In the genomic region with DNA sequence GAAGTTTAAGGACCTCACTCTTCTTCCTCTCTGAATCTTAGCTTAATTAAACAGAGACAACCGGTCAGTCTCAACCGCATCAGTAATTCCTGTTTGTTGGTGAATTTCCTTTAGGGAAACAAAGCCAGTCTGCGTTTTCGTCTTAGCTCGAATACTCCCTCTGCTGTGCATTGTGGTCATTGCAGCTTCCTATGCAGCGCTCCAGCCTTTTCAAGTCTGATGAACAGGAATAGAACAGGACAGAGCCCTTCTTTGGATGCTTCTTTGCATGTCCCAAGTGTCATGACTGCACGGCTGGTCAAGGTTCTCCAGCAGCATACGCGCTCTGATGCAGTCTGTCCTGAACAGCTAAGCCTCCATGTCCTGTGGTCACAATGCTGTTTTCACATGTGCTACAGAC, we compare ENCODE assay signal across 8 mouse cellular contexts. TPM values are rescaled to one million over a fixed set of nuclear protein-coding genes. Genes with fewer than 3 reads are reported as not detected.
DNase-seq lines count a peak whose midpoint lies in the region; ATAC-seq lines count a peak whose summit lies in the region.

No protein-coding gene starts in this region.

- peaks cover 9% of the 10 kb centered on the region; the same call in 1 of the 2 replicates for H3K4me1 ChIP-seq in midbrain, embryonic 14.5 days (ENCODE audit: control insufficient read depth, insufficient read depth, low read length)

- no peak for ATAC-seq in midbrain, embryonic 14.5 days (ENCODE audit: low FRiP score, low TSS enrichment)

- peaks cover 62% of the 10 kb centered on the region for H3K36me3 ChIP-seq in midbrain, embryonic 14.5 days (ENCODE audit: control insufficient read depth, insufficient read depth, low read length)

- H3K27ac ChIP-seq in midbrain, embryonic 14.5 days (replicated peaks; ENCODE audit: low read depth, low read length): 0 out of 2 replicates have a peak overlapping the region, but pooled peaks have one; percentile 6

- peak; percentile 45 for DNase-seq in ovary, postnatal 10 days (ENCODE audit: low spot score)
- no peak for DNase-seq in ovary, adult 18-20 months (ENCODE audit: low spot score)
- DNase-seq in adrenal gland, adult 18-20 months (ENCODE audit: low spot score in 2 of 2): peak; percentile 66 to 79
- DNase-seq in embryo, embryonic 10.5 days (ENCODE audit: low spot score): peak; percentile 88
- peak; percentile 47 to 56 for DNase-seq in gastrocnemius, postnatal 36 days
- DNase-seq in layer of hippocampus, postnatal 36 days: peak; percentile 71 to 76
- DNase-seq in midbrain, embryonic 14.5 days: peak; percentile 91
- DNase-seq in thymus, postnatal 0 days (ENCODE audit: low spot score): peak; percentile 60

- intact Hi-C loops in gastrocnemius, postnatal 36 days (cut with DNase I): loop anchor here (5.0 kb wide), 2 partner anchors 64 to 169 kb away; a partner anchor contains a TSS

- no peak overlapping the region; the same call in 1 of the 2 replicates for H3K9ac ChIP-seq in midbrain, embryonic 14.5 days (replicated peaks; ENCODE audit: low read length)

- 16% methylated on average over 9 of the region's 9 CpGs for WGBS in midbrain, embryonic 14.5 days

- H3K9me3 ChIP-seq in midbrain, embryonic 14.5 days (ENCODE audit: control insufficient read depth, low read length): no peaks in the 10 kb centered on the region

- H3K4me3 ChIP-seq in midbrain, embryonic 14.5 days (replicated peaks; ENCODE audit: low read depth, low read length): no peak overlapping the region

- H3K27me3 ChIP-seq in midbrain, embryonic 14.5 days (ENCODE audit: control insufficient read depth, insufficient read depth, low read length): no peaks in the 10 kb centered on the region

- no peak overlapping the region for H3K4me2 ChIP-seq in midbrain, embryonic 14.5 days (ENCODE audit: low read length)

RNA-seq across cellular contexts. Expression of a gene that starts 11.6 kb away (rescaled TPM):
- total RNA-seq in adrenal gland, adult 18-20 months (2021): 100 to 1,000 TPM; 247 to 266 TPM
- 100 to 1,000 TPM; 105 to 118 TPM for total RNA-seq in gastrocnemius, postnatal 36 days (2021)
- 100 to 1,000 TPM; 192 to 223 TPM for total RNA-seq in layer of hippocampus, postnatal 36 days (2021)
- 298 and 333 TPM in 2 replicates for polyA plus RNA-seq in midbrain, embryonic 14.5 days (2014; fragmentation: Nextera tagmentation; extraction: Ambion mirVana)
- 431 and 452 TPM in 2 replicates for polyA plus RNA-seq in thymus, postnatal 0 days (2015; fragmentation: Nextera tagmentation; extraction: Ambion mirVana)

RNA-seq across cellular contexts. Expression of a gene that starts 12.2 kb away (rescaled TPM):
- total RNA-seq in adrenal gland, adult 18-20 months (2021): 1 to 10 TPM; 4.9 to 7.1 TPM
- 1 to 10 TPM; 3.2 to 5.1 TPM for total RNA-seq in gastrocnemius, postnatal 36 days (2021)
- 10 to 100 TPM; 24.2 to 25.9 TPM for total RNA-seq in layer of hippocampus, postnatal 36 days (2021)
- polyA plus RNA-seq in midbrain, embryonic 14.5 days (2014; fragmentation: Nextera tagmentation; extraction: Ambion mirVana): 32.3 and 33.2 TPM in 2 replicates
- polyA plus RNA-seq in thymus, postnatal 0 days (2015; fragmentation: Nextera tagmentation; extraction: Ambion mirVana): 0.98 and 1.3 TPM in 2 replicates

RNA-seq across cellular contexts. Expression of a gene that starts 17.7 kb away (rescaled TPM):
- total RNA-seq in adrenal gland, adult 18-20 months (2021): under 1 TPM; 0.58 to 0.96 TPM
- total RNA-seq in gastrocnemius, postnatal 36 days (2021): under 1 TPM; 0.18 to 0.62 TPM
- 1 to 10 TPM; 3.3 to 3.4 TPM for total RNA-seq in layer of hippocampus, postnatal 36 days (2021)
- polyA plus RNA-seq in midbrain, embryonic 14.5 days (2014; fragmentation: Nextera tagmentation; extraction: Ambion mirVana): 5.4 and 7.2 TPM in 2 replicates
- polyA plus RNA-seq in thymus, postnatal 0 days (2015; fragmentation: Nextera tagmentation; extraction: Ambion mirVana): 0.12 and 0.18 TPM in 2 replicates

RNA-seq across cellular contexts. Expression of a gene that starts 18.0 kb away (rescaled TPM):
- 1 to 10 TPM; 4.1 to 5.5 TPM for total RNA-seq in adrenal gland, adult 18-20 months (2021)
- 1 to 10 TPM; 1.8 to 2.2 TPM for total RNA-seq in gastrocnemius, postnatal 36 days (2021)
- 1 to 10 TPM; 3.9 to 4.4 TPM for total RNA-seq in layer of hippocampus, postnatal 36 days (2021)
- polyA plus RNA-seq in midbrain, embryonic 14.5 days (2014; fragmentation: Nextera tagmentation; extraction: Ambion mirVana): 2.1 TPM in 1 of 2 replicates, not detected in the other
- polyA plus RNA-seq in thymus, postnatal 0 days (2015; fragmentation: Nextera tagmentation; extraction: Ambion mirVana): 0.81 and 1.2 TPM in 2 replicates

RNA-seq across cellular contexts. Expression of a gene that starts 46.1 kb away (rescaled TPM):
- total RNA-seq in adrenal gland, adult 18-20 months (2021): 1 to 10 TPM; 3.0 to 4.1 TPM
- total RNA-seq in gastrocnemius, postnatal 36 days (2021): 1 to 10 TPM; 3.2 to 3.3 TPM
- total RNA-seq in layer of hippocampus, postnatal 36 days (2021): 10 to 100 TPM; 10.5 to 11.5 TPM
- 7.5 and 7.6 TPM in 2 replicates for polyA plus RNA-seq in midbrain, embryonic 14.5 days (2014; fragmentation: Nextera tagmentation; extraction: Ambion mirVana)
- 3.9 and 4.6 TPM in 2 replicates for polyA plus RNA-seq in thymus, postnatal 0 days (2015; fragmentation: Nextera tagmentation; extraction: Ambion mirVana)
